Mouse (Mus musculus) limb, embryonic 11.5 days (tissue): ENCODE measurements around the gene Nat8l. TPM values are rescaled to one million over a fixed set of nuclear protein-coding genes. Genes with fewer than 3 reads are reported as not detected.

Experiments
- ATAC-seq: fragments of 200-750 bp; cut with Nextera tagmentation; 2 replicates; pipeline ENCODE4 v1.8.0; 2017; ENCODE audit warnings: low read depth; ENCODE audit not compliant: insufficient number of reproducible peaks, low FRiP score, low TSS enrichment
- DNase-seq: peaks from one replicate; pipeline ENCODE4 v3.0.0-alpha.2; 2015; ENCODE audit warnings: low spot score
- H3K27ac ChIP-seq: fragments of 300-500 bp; sonication (generic); replicated peaks from 2 replicates; pipeline ENCODE4 v1.5.1; 2014; ENCODE audit warnings: low read depth, mild to moderate bottlenecking, low read length
- H3K27me3 ChIP-seq: fragments of 300-500 bp; sonication (generic); 2 replicates; pipeline ENCODE4 v1.6.1; 2014; ENCODE audit warnings: mild to moderate bottlenecking, low read length, mixed read lengths; ENCODE audit not compliant: control insufficient read depth, insufficient read depth
- H3K36me3 ChIP-seq: fragments of 300-500 bp; sonication (generic); 2 replicates; pipeline ENCODE4 v1.6.1; 2014; ENCODE audit warnings: mild to moderate bottlenecking, low read length, moderate library complexity, mixed read lengths; ENCODE audit not compliant: control insufficient read depth, insufficient read depth
- H3K4me1 ChIP-seq: fragments of 300-500 bp; sonication (generic); 2 replicates; pipeline ENCODE4 v1.6.1; 2014; ENCODE audit warnings: low read length, mixed read lengths; ENCODE audit not compliant: control insufficient read depth, insufficient read depth
- H3K4me2 ChIP-seq: fragments of 300-500 bp; sonication (generic); 2 replicates; pipeline ENCODE4 v1.6.1; 2014; ENCODE audit warnings: low read depth, mild to moderate bottlenecking, moderate library complexity; ENCODE audit not compliant: severe bottlenecking
- H3K4me3 ChIP-seq: fragments of 300-500 bp; sonication (generic); 2 replicates; pipeline ENCODE4 v1.5.1; 2014; ENCODE audit warnings: low read depth, low read length
- H3K9ac ChIP-seq: fragments of 300-500 bp; sonication (generic); 2 replicates; pipeline ENCODE4 v1.6.1; 2014; ENCODE audit warnings: mild to moderate bottlenecking, low read length
- H3K9me3 ChIP-seq: fragments of 300-500 bp; sonication (generic); 2 replicates; pipeline ENCODE4 v1.6.1; 2016; ENCODE audit warnings: low read length; ENCODE audit not compliant: control insufficient read depth
- WGBS: fragments of 180-500 bp; shearing (Covaris S2); extraction: QIAGEN DNeasy Blood & Tissue Kit; methylation state at CpG from one replicate; pipeline ENCODE4 v1.1.7; 2014; 5-methylcytosine and 5-hydroxymethylcytosine counted together
- polyA plus RNA-seq: library from polyadenylated mRNA; unstranded; fragments of >200 nt; fragmentation: Nextera tagmentation; extraction: Ambion mirVana; gene quantifications from 2 replicates; pipeline ENCODE4 v1.2.1, GENCODE M21; 2014

Gene Nat8l
- polyA plus RNA-seq, 1 experiment from 2014 or later, result 0.09 TPM

- H3K4me1 ChIP-seq, result peaks cover 12% of the 10 kb centered on the region
- WGBS, result 79% methylated on average over 3 of the region's 3 CpGs
- H3K4me3 ChIP-seq, result no peak overlapping the region
- no peak overlapping the region for H3K27ac ChIP-seq
- H3K36me3 ChIP-seq, result no peaks in the 10 kb centered on the region
- DNase-seq, result no peak
- ATAC-seq, result no peak
- H3K4me2 ChIP-seq, result no peak overlapping the region
- no peaks in the 10 kb centered on the region for H3K9me3 ChIP-seq
- peaks cover 54% of the 10 kb centered on the region for H3K27me3 ChIP-seq
- no peak overlapping the region for H3K9ac ChIP-seq
These were observed 2.7 kb downstream of the Nat8l start for GRCm38 (mm10) chr5:33998505-33998877.

DNA sequence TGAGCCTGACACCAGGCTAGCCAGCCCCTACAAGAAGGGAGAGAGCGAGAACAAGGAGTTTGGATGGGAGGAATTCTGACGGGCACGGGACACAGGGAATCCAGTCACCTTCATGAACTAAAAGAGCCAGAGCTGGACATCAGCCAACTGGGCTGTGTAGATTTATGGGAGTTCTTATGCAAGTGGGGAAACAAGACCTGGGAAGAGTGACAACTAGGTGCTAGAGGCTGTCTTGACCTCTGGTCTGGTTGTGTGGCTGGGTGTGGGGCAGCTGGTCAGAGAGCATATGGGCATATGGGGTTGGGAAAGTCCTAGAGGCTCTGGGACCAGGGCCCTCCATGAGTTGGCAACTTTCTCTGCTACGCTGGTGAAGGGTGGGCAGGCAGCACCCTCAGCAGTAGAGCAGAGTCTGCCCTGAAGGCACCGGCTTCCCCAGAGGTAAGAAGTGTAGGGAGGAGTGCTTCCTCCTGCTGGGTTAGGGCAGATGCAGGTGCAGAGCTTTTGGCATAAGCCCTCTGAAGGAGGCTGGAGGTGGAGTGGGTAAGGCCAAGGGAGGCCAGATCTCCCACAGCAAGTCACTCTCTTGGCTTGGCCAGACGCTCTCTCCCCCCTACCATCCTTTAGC is 3.8 kb downstream of the Nat8l start:
- no peak overlapping the region for H3K4me2 ChIP-seq
- no peak overlapping the region for H3K27ac ChIP-seq
- 84% methylated on average over 6 of the region's 6 CpGs for WGBS
- DNase-seq, result no peak
- no peak for ATAC-seq
- H3K4me3 ChIP-seq, result no peak overlapping the region
- peaks cover 12% of the 10 kb centered on the region for H3K4me1 ChIP-seq
- no peaks in the 10 kb centered on the region for H3K36me3 ChIP-seq
- H3K9me3 ChIP-seq, result no peaks in the 10 kb centered on the region
- H3K27me3 ChIP-seq, result peaks cover 47% of the 10 kb centered on the region
- no peak overlapping the region for H3K9ac ChIP-seq

- peaks cover 9% of the 10 kb centered on the region for H3K4me1 ChIP-seq
- no peak for DNase-seq
- no peaks in the 10 kb centered on the region for H3K9me3 ChIP-seq
- WGBS, result 96% methylated on average over 25 of the region's 25 CpGs
- H3K9ac ChIP-seq, result no peak overlapping the region
- H3K27ac ChIP-seq, result no peak overlapping the region
- H3K27me3 ChIP-seq, result peaks cover 34% of the 10 kb centered on the region
- no peak overlapping the region for H3K4me2 ChIP-seq
- ATAC-seq, result no peak
- H3K4me3 ChIP-seq, result no peak overlapping the region
- H3K36me3 ChIP-seq, result no peaks in the 10 kb centered on the region
These were observed 5.0 kb downstream of the Nat8l start for GRCm38 (mm10) chr5:34000809-34001208.

- H3K4me3 ChIP-seq, result no peak overlapping the region
- no peaks in the 10 kb centered on the region for H3K9me3 ChIP-seq
- no peak overlapping the region for H3K27ac ChIP-seq
- ATAC-seq, result no peak
- H3K27me3 ChIP-seq, result peaks cover 29% of the 10 kb centered on the region
- H3K4me1 ChIP-seq, result peaks cover 7% of the 10 kb centered on the region
- DNase-seq, result no peak
- WGBS, result 100% methylated on average over 1 of the region's 1 CpGs
- no peak overlapping the region for H3K9ac ChIP-seq
- no peaks in the 10 kb centered on the region for H3K36me3 ChIP-seq
- H3K4me2 ChIP-seq, result no peak overlapping the region
These were observed 5.6 kb downstream of the Nat8l start for GRCm38 (mm10) chr5:34001401-34001800.

DNA sequence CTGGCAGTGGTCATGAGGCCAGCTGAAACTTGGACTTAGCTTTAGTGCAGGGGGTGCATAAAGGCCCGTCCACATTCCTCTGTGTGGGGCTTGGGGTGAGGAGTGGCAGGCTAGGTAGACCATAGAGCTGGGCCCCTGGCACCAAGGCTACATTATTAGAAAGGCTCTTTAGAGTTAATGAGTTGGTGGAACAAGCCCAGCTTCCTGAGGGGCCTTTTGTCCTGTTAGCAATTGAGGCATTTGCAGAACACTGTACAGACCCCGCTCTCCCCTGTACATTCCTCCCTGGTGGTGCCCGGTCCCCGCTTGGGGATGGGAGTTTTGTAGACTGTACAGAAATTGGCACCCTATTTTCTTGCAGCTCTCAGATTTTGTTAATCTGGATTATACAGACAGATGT is 6.9 kb downstream of the Nat8l start:
- DNase-seq, result no peak
- H3K36me3 ChIP-seq, result no peaks in the 10 kb centered on the region
- ATAC-seq, result no peak
- H3K4me1 ChIP-seq, result no peaks in the 10 kb centered on the region
- H3K27ac ChIP-seq, result no peak overlapping the region
- peaks cover 16% of the 10 kb centered on the region for H3K27me3 ChIP-seq
- no peak overlapping the region for H3K9ac ChIP-seq
- H3K4me3 ChIP-seq, result no peak overlapping the region
- H3K4me2 ChIP-seq, result no peak overlapping the region
- no peaks in the 10 kb centered on the region for H3K9me3 ChIP-seq
- 84% methylated on average over 4 of the region's 4 CpGs for WGBS

DNA sequence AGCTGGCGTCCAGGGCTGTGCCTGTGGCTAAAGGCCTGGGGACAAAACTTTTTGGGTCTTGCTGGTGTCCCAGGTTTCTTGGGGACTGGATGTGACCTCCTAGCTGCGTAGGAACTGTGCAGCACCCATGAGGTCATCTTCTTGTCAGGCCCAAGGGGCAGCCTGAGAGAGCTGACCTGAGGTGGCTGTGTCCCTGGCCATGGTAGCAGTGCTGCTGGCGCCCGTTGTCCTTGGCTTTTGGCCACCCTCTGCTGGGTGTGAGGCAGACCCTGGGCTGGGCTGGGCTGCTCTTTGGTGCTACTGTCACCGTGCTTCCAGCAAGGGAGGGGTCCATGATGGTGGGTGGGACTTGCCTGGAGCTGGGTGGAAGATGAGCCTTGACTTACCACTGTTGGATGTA is 8.8 kb downstream of the Nat8l start:
- Histone ChIP-seq H3K9ac (no peak overlapping the region), H3K27me3 (no peaks in the 10 kb centered on the region), H3K4me1 (no peaks in the 10 kb centered on the region), H3K9me3 (no peaks in the 10 kb centered on the region), H3K27ac (no peak overlapping the region), H3K4me3 (no peak overlapping the region), H3K36me3 (no peaks in the 10 kb centered on the region), H3K4me2 (no peak overlapping the region)
- ATAC-seq (no peak), DNase-seq (no peak)
- 85% methylated on average over 5 of the region's 5 CpGs for WGBS

- Histone ChIP-seq H3K9ac (no peak overlapping the region), H3K4me3 (no peak overlapping the region), H3K9me3 (no peaks in the 10 kb centered on the region), H3K27ac (no peak overlapping the region), H3K27me3 (no peaks in the 10 kb centered on the region), H3K4me2 (no peak overlapping the region), H3K36me3 (no peaks in the 10 kb centered on the region), H3K4me1 (no peaks in the 10 kb centered on the region)
- no peak for ATAC-seq
- no peak for DNase-seq
- 88% methylated on average over 4 of the region's 4 CpGs for WGBS
These were observed 11.0 kb downstream of the Nat8l start for GRCm38 (mm10) chr5:34006832-34007231.

DNA sequence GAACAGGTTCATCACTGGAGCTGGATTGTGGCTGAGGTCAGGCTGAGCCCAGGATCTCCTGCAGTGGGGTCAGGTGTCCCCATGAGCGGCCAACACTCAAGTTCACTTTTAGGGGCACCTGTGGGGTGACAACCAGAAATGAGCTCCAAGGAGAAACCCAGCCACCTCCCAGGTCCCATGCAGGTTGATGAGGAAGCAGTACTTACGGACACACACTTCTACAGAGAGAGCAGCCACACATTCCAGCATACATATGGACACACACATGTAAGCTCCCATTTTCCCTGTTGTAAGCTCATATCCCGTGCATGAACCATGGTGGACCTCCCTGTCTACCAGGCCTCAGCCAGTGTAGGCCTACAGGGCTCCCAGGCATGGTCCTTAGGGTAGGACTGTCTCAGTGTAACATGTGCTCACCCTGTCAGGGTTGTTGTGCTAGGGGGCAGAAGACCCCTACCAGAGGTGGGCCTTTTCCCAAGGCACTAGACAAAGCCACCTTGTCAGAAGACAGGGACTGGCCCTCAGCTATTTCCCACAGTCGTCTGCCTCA is 11.7 kb downstream of the Nat8l start:
- WGBS, result 82% methylated on average over 4 of the region's 4 CpGs
- no peaks in the 10 kb centered on the region for H3K27me3 ChIP-seq

DNA sequence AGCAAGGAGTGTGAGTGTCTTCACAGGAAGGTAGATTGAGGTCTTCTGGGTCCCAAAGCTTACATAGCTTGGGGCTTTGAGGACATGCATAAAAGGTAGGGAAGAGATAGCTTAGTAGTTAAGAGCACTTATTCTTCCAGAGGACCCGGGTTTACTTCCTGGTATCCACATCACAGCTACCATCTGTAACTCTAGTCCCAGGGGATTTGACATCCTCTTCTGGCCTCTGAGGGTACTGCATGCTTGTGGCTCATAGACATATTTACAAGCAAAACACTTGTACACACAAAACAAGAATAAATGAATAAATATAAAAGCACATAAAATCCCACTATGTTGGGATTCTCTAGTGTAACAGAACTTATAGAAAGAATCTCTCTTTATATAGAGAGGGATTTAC is 18.9 kb downstream of the Nat8l start:
- no peak overlapping the region for H3K4me3 ChIP-seq
- H3K4me2 ChIP-seq, result no peak overlapping the region
- H3K27me3 ChIP-seq, result no peaks in the 10 kb centered on the region
- no peak overlapping the region for H3K27ac ChIP-seq
- WGBS, result 68% methylated on average over 1 of the region's 1 CpGs
- ATAC-seq, result no peak
- no peaks in the 10 kb centered on the region for H3K9me3 ChIP-seq
- no peaks in the 10 kb centered on the region for H3K4me1 ChIP-seq
- DNase-seq, result no peak
- H3K9ac ChIP-seq, result no peak overlapping the region
- no peaks in the 10 kb centered on the region for H3K36me3 ChIP-seq

More for the DNA sequence above, 11.7 kb downstream of the Nat8l start:
- H3K9me3 ChIP-seq, result no peaks in the 10 kb centered on the region
- no peak overlapping the region for H3K4me3 ChIP-seq
- no peaks in the 10 kb centered on the region for H3K36me3 ChIP-seq
- H3K4me2 ChIP-seq, result no peak overlapping the region
- no peak overlapping the region for H3K9ac ChIP-seq
- H3K27ac ChIP-seq, result no peak overlapping the region
- no peaks in the 10 kb centered on the region for H3K4me1 ChIP-seq
- DNase-seq (no peak), ATAC-seq (no peak)
